Mouse (Mus musculus) ES-Bruce4 (cell line): ENCODE measurements around the gene Pi4k2a.

Experiments used
- CTCF ChIP-seq: IDR thresholded peaks from one replicate; pipeline ENCODE4 v1.8.1; 2011; ENCODE audit warnings: low read depth, low read length
- POLR2A ChIP-seq: IDR thresholded peaks from one replicate; pipeline ENCODE4 v1.8.1; 2011; ENCODE audit warnings: low read length; ENCODE audit not compliant: insufficient read depth

- TF ChIP-seq POLR2A, result no peak
- no peak for TF ChIP-seq CTCF
These were observed 31.8 kb upstream of the Pi4k2a start for GRCm38 (mm10) chr19:42058426-42058825.
